Mouse (Mus musculus) stomach, postnatal 0 days (tissue): ENCODE data around the gene Defb33.

Experiments used
- CTCF ChIP-seq: IDR thresholded peaks from 2 replicates; pipeline ENCODE4 v1.5.1; 2016; ENCODE audit warnings: antibody characterized with exemption, low read depth, mild to moderate bottlenecking, moderate library complexity
- EP300 ChIP-seq: optimal IDR thresholded peaks from 2 replicates; pipeline ENCODE3; 2016; ENCODE audit warnings: antibody characterized with exemption

GRCm38 (mm10) chr8:20912288-20912687 lies 19.8 kb downstream of the Defb33 start:
- TF ChIP-seq CTCF: no peak
- no peak for TF ChIP-seq EP300
